Mouse (Mus musculus) cerebellum, adult 2 months (tissue): ENCODE data around the gene Tgtp2.

Experiments
- CTCF ChIP-seq: fragments of 200-500 bp; IDR thresholded peaks from 2 replicates; pipeline ENCODE4 v1.5.1; 2011; ENCODE audit warnings: low read depth, mild to moderate bottlenecking, control low read depth, low read length, moderate library complexity, borderline replicate concordance; ENCODE audit not compliant: insufficient read depth
- POLR2A ChIP-seq: fragments of 200-500 bp; IDR thresholded peaks from 2 replicates; pipeline ENCODE4 v1.6.1; 2011; ENCODE audit warnings: low read length, control low read depth, borderline replicate concordance; ENCODE audit not compliant: insufficient read depth

DNA sequence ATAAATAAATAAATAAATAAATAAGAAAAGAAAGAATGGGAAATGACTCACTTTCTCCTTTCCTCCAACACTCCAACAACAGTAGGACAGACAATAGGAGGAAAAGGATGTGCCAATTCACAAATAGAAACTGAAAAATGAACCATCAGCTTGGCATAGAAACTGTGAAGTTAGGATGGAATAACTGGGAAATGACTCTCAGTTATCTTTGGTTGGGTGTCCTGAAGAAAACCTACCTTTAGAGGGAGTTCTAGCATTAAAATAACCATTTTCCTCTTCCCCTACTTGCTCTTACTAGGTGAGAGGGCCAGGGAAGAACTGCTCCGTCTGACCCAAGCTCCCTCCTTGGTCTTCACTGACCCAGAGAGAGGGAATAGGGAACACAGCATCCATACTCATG, 41.7 kb upstream of the Tgtp2 start:
- no peak for TF ChIP-seq CTCF
- TF ChIP-seq POLR2A, result no peak
